Mouse (Mus musculus) splenic B cell, adult 2 months (primary cell): Measurements from ENCODE around the gene Nckap5.

Experiments used
- DNase-seq: peaks from one replicate; pipeline ENCODE4 v3.0.0-alpha.2; 2011; ENCODE audit warnings: low read depth, low spot score
- H3K27me3 ChIP-seq: 2 replicates; pipeline ENCODE4 v1.6.1; 2012; ENCODE audit warnings: mild to moderate bottlenecking, low read length, moderate library complexity, mixed read lengths; ENCODE audit not compliant: control insufficient read depth, poor library complexity, insufficient read depth, severe bottlenecking
- H3K36me3 ChIP-seq: 2 replicates; pipeline ENCODE4 v1.6.1; 2012; ENCODE audit warnings: mild to moderate bottlenecking, low read length, moderate library complexity, mixed read lengths; ENCODE audit not compliant: control insufficient read depth, poor library complexity, insufficient read depth, severe bottlenecking

Nckap5 gene

DNA sequence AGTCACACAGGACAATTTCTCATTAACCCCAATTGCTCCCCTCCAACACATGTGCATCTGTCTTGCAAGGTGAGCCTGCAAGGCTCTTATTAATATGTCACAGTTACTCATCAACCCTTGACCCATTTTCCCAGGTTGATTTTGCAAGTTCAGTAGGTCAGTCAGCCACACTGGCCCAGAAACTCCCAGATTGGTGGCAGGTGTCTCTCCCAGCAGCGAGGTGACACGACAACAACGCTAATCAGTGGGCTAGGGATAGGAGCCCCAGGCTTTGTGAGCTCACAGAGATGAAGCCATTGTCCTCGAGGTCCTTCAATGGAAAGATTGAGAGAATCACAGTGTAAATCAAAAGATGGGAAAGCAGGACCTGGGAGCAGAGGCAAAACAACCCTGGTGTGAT, 230.0 kb downstream of the Nckap5 start:
- no peak for DNase-seq
- no peaks in the 10 kb centered on the region for H3K27me3 ChIP-seq
- no peaks in the 10 kb centered on the region for H3K36me3 ChIP-seq

DNA sequence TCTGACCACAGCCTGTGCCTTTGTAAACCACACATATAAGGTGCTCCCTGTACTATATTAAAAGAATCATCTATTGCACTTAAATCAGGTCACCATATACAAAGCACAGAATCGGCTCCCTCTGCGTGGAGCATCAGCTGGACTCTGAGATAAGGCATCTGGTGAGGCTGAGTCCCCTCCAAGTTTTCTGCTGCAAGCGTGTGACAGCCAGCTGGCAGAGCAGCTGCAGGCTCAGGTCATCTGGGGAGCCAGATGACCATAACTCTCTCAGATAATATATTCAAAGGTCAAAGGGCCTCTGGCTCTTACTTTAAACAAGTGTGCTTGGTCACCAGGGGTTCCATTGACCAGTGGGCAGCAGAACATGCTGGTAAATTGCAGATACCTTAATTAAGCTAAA, 233.2 kb downstream of the Nckap5 start:
- Histone ChIP-seq H3K27me3 (no peaks in the 10 kb centered on the region), H3K36me3 (no peaks in the 10 kb centered on the region)
- DNase-seq, result no peak

DNA sequence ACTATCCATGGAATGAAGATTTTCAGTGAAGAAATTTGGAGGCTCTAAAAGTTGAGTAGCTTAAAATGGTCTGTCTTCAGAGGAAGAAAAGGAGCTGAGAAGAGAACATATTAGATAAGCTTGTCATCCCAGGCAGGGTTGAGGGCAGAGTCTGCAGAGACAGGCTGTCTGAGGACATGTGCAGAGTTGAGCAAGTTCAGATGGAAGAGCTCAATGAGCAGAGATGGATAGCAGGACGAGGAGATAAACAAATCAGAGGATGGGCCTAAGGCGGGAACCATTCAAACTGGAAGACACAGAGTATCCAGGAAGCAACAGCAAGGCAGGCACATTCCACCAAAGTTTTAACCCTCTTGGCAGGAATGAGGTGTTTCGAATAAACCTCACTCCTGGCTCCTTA, 235.8 kb downstream of the Nckap5 start:
- Histone ChIP-seq H3K36me3 (no peaks in the 10 kb centered on the region), H3K27me3 (no peaks in the 10 kb centered on the region)
- no peak for DNase-seq

DNA sequence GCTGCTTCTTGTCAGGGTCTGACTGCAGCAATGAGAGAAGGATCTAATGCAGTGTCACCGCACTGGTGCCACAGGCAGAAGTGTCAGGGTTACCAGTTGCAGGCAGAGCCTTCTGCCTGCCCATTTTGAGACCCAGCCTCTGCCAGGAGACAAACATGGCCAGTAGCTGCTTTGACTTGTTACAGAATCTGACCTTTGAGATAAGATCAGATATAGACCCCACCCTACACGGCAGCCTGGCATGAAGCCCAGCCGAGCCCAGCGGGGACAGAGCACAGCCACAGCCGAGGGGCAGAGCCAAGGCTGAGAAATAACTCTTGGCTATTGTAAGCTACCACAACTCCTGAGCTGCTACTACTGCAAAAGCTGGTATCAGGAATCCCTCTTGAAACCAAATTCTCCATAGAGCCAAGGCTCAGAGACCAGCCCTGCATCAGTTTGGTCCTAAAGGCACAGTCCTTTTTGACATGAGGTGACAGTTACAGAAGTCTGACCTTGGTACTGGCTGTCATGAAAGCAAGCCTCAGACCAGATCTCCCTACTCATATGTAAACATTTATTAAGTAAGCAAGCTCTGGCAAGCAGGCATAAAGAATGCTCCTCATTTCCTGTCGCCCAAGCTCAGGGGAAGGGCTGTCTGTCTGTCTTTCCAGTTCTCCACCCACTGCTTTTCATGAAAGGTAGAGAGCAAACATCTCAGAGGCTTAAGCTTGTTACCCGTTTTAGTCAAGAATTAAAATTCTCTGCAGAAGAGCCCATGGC, 237.4 kb downstream of the Nckap5 start:
- Histone ChIP-seq H3K36me3 (no peaks in the 10 kb centered on the region), H3K27me3 (no peaks in the 10 kb centered on the region)
- no peak for DNase-seq

DNA sequence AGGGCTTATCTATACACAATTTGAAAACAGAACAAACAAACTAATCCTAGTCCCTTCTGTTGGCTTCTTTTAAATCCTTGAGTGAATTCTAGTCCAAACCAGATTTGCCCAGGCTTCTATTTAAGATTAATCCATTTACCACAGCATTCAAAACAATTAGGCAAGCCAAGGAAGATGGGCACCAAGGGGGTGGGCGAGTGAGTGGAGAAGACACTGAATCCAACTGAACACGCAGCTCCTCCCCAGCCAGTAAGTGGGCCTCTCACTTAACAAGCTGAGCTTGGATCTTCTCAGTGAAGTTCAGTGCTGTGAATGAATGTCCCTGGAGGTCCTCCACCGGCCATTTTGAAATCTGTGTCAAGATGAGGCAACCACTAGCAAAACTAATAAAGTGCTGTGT, 239.7 kb downstream of the Nckap5 start:
- Histone ChIP-seq H3K27me3 (no peaks in the 10 kb centered on the region), H3K36me3 (no peaks in the 10 kb centered on the region)
- DNase-seq, result no peak

DNA sequence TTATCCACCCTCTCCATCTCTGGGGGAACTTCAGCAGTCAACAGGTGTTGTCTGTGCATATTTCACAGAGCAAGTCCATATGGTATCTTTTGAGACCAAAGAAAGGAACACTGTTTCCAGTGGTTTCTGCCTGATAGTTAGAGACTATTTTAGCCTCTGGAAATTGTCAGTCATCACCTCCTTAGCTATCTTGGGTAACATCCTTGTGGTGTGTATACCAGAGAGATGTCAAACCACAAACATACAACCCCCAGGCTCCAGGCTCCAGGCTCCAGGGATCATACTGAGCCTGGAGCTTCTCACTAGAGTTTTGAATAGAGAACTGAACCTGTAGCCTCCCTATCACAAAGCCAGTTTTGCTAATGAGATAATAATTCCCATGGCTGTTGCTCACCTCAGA, 252.4 kb downstream of the Nckap5 start:
- no peaks in the 10 kb centered on the region for H3K27me3 ChIP-seq
- no peak for DNase-seq
- H3K36me3 ChIP-seq, result no peaks in the 10 kb centered on the region

DNA sequence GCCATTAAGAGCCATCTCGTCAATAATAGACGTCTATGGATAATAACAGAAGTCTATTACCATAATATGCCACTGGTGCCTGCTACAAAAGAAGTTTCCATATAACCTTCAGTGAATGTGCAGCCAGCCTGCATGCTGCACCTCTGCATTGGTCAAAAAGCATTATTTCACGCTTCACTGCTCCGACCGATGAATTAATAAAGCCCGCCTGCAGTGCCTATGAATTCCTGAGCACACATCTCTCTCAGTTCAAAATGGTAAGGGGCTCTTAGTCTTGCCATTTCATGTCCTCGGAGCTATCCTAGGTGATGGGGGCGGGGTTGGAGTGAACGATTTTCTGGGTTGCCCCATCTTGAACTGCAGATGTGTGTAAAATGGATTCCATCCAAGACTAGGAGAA, 256.3 kb downstream of the Nckap5 start:
- DNase-seq, result no peak
- Histone ChIP-seq H3K36me3 (no peaks in the 10 kb centered on the region), H3K27me3 (no peaks in the 10 kb centered on the region)

DNA sequence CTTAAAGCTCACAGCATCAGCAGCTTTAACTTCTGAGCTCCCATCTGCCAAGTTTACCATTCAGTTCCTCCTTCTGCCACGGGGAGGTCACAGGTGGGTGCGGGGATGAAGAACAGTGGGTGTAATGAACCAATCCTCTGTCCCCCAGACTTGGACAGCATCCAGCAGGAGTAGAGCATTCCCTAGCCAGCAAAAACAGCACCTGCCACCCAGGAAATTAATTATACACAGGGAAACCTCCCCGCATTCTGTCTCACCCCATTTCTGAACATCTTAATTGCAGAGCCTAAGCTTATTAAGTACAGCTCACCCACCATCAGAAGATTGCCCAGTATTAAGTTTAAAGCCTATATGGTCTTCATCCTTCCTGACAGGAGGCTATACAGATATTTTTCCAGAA, 256.9 kb downstream of the Nckap5 start:
- Histone ChIP-seq H3K27me3 (no peaks in the 10 kb centered on the region), H3K36me3 (no peaks in the 10 kb centered on the region)
- no peak for DNase-seq

DNA sequence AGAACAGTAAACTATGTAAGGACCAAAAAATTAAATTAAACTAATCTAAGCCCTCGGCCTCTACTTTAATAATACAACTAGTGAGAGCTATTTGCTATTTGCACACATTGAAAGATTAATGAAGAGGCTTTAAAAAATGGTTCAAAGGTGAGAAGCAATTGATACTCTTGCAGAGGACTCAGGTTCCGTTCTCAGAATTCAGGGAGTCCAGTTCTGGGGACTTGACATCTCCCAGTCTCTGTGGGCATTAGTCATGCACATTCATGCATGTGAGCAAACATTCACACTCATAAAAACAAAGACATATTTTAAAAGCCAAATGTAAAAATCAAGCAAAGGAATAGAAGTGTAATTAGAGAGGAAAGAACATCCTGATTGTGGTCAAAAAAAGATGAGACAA, 257.5 kb downstream of the Nckap5 start:
- no peak for DNase-seq
- Histone ChIP-seq H3K27me3 (no peaks in the 10 kb centered on the region), H3K36me3 (no peaks in the 10 kb centered on the region)

DNA sequence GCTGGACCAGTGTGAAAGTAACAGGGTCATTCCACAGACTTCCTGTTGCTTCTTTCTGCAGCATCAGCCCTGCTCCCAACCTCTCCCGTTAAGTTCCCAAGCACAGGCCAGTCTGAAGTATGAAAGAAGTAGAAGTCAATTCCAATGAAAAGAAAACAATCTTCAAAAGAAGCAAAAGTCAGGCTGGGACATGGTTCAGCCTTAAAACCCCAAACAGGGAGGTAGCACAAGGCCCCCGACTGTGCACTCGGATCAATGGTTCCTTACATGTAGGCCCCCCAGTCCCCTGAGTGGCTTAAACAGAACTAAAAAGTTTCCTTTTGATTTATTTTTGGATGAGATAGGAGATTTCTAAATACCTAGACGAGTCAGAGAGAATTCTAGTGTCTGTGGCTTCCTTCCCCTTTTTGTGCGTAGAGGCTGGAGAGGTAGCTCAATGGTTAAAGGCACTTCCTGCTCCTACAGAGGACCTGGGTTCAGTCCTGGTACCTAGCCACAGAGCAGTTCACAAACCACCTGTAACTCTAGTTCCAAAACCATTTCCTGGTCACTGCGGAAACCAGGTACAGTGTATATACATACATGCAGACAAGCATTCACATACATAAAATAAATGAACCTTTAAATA, 260.9 kb downstream of the Nckap5 start:
- no peak for DNase-seq
- Histone ChIP-seq H3K27me3 (no peaks in the 10 kb centered on the region), H3K36me3 (no peaks in the 10 kb centered on the region)

DNA sequence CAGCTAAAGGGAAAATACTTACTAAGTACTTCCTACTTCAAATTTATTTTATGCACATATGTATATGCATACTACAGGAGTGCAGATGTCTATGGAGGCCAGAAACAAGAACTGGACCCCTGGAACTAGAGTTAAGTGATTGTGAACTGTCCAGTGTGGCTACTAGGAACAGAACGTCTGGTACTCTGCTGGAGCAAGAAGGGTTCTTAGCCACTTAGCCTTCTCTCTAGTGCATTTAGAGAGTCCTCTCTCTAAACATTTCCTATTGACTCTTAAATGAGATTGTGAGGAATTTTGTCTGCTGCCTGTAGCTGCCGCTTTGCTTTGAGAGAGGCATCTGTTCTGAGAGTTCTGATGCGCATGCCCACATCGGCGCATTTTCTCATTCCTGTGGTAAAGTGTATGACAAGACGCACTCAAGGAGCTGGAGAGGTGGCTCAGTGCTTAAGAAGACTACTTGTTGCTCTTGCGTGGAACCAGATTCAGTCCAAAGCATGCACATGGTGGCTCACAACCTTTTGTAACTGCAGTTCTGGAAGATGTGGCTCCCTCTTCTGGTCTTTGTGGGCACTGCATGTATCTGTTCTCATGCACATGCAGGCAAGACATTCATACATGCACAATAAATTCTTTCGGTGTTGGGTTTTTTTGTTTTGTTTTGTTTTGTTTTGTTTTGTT, 261.9 kb downstream of the Nckap5 start:
- DNase-seq, result peak; percentile 12

DNA sequence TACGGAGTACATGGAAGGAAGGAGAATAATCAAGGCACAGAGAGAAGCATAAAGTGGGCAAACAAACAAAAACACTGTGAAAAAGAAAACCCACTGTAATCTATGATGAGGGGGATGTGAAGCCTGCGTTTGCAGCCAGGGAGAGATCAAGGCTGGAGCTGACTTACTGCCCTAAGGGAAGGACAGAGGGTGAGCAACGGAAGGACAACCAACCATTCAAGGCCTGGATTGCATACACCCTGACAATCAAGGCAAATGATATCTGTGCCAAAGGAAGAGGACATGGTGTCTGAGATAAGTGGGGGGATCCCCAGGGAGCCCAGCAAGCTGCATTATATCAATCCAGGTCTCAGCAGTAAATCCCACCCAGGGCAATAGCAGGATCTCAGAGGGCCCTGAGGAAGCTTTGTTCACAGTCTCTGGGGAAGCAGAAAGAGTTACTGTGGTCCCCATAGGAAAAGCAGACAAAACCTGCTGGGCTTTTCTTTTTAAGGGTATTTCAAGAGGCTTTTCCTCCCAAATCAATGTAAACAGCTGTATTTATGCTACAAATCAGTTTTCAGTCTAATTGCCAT, 265.4 kb downstream of the Nckap5 start:
- DNase-seq, result no peak
- H3K27me3 ChIP-seq, result no peaks in the 10 kb centered on the region
- no peaks in the 10 kb centered on the region for H3K36me3 ChIP-seq

More for the DNA sequence above, 261.9 kb downstream of the Nckap5 start:
- no peaks in the 10 kb centered on the region for H3K36me3 ChIP-seq
- H3K27me3 ChIP-seq, result no peaks in the 10 kb centered on the region

DNA sequence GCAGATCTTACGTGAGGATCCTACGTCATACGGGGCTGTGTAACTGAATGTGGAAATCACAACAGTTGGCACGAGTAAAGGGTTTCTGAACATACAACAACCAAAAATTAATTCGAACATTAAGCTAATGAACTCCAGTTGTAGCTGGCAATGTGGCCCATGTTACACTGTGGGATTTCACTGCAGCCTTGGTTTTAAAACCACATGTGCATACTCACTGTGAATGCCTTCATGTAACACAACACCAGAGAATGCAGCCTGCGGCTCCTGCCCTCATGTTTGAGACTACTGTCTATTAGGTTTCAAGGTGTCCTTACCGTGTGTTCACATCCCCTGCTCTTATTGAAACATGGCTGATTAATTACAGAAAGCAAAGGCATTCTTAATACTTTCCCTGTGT, 269.7 kb downstream of the Nckap5 start:
- Histone ChIP-seq H3K36me3 (no peaks in the 10 kb centered on the region), H3K27me3 (no peaks in the 10 kb centered on the region)
- DNase-seq, result no peak

DNA sequence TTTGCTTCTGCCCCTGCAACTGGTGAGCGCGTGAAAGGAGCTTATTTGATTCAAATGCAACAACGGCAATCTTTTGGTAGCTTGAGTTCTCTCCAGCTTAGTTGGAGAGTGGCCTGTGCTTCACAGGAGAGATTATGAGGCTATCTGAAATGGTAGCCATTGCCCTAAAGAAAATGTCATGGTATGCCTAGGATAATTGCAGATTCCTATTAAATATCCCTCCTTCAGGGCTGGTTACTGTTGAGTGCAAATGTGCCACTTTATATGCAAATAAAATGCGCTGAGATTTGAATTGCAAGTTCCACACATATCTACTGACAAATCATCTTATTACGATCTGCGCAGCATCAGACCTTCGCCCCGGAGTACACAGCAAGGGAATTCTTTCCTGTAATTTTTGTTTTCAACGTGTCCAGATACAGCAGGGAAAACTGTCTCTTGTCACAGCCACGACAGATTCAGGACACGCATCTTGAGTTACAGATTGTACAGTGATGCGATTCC, 272.8 kb downstream of the Nckap5 start:
- DNase-seq, result no peak
- no peaks in the 10 kb centered on the region for H3K27me3 ChIP-seq

DNA sequence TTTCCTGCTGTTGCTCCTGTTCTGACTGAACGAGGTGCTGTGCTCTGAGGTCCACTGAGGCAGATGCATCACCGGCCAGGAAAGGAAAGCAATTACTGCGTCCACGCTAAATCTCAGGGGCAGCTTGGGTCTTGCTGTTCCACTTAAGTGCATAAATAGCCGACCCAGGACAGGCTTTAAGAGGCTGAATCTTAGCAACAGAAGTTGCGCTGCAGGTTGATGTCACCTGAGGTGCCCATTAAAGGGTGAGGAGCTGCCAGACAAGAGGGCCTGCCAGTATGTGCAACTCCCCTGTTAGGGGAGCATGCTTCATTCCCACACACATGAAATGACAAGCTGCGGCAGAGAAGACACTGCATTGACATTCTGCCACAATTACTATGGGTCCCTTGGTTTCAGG, 282.6 kb downstream of the Nckap5 start:
- no peaks in the 10 kb centered on the region for H3K36me3 ChIP-seq
- DNase-seq, result no peak
- no peaks in the 10 kb centered on the region for H3K27me3 ChIP-seq

More for the DNA sequence above, 272.8 kb downstream of the Nckap5 start:
- H3K36me3 ChIP-seq, result no peaks in the 10 kb centered on the region
